Mouse (Mus musculus) heart, postnatal 0 days (tissue): Measurements from ENCODE around the gene Rab13. TPM values are rescaled to one million over a fixed set of nuclear protein-coding genes. Genes with fewer than 3 reads are reported as not detected.
A peak's percentile ranks its signal among the peaks of the same experiment; 100 is the strongest.

Source experiments
- ATAC-seq: fragments of 200-750 bp; cut with Nextera tagmentation; 2 replicates; pipeline ENCODE4 v1.8.0; 2017; ENCODE audit warnings: low read depth, moderate number of reproducible peaks, moderate library complexity; ENCODE audit not compliant: insufficient read depth
- DNase-seq: peaks from one replicate; pipeline ENCODE4 v3.0.0-alpha.2; 2016; ENCODE audit warnings: low spot score
- H3K27ac ChIP-seq: fragments of 300-500 bp; sonication (generic); 2 replicates; pipeline ENCODE4 v1.5.1; 2014; ENCODE audit warnings: low read depth, mild to moderate bottlenecking
- H3K27me3 ChIP-seq: fragments of 300-500 bp; sonication (generic); 2 replicates; pipeline ENCODE4 v1.6.1; 2014; ENCODE audit warnings: low read length, mixed read lengths; ENCODE audit not compliant: control insufficient read depth, insufficient read depth
- H3K36me3 ChIP-seq: fragments of 300-500 bp; sonication (generic); replicated peaks from 2 replicates; pipeline ENCODE4 v1.6.1; 2014; ENCODE audit warnings: low read length, mixed read lengths; ENCODE audit not compliant: control insufficient read depth, insufficient read depth
- H3K4me1 ChIP-seq: fragments of 300-500 bp; sonication (generic); 2 replicates; pipeline ENCODE4 v1.6.1; 2014; ENCODE audit warnings: antibody characterized with exemption; ENCODE audit not compliant: control insufficient read depth, insufficient read depth
- H3K4me2 ChIP-seq: fragments of 300-500 bp; sonication (generic); 2 replicates; pipeline ENCODE4 v1.6.1; 2014; ENCODE audit warnings: low read depth, mild to moderate bottlenecking, low read length, moderate library complexity
- H3K4me3 ChIP-seq: fragments of 300-500 bp; sonication (generic); 2 replicates; pipeline ENCODE4 v1.5.1; 2014; ENCODE audit warnings: low read depth, low read length
- H3K9ac ChIP-seq: fragments of 300-500 bp; sonication (generic); replicated peaks from 2 replicates; pipeline ENCODE4 v1.6.1; 2014; ENCODE audit warnings: low read depth, low read length, mixed read lengths
- H3K9me3 ChIP-seq: fragments of 300-500 bp; sonication (generic); replicated peaks from 2 replicates; pipeline ENCODE4 v1.6.1; 2016; ENCODE audit warnings: low read length; ENCODE audit not compliant: control insufficient read depth
- CTCF ChIP-seq: IDR thresholded peaks from 2 replicates; pipeline ENCODE4 v1.5.1; 2016; ENCODE audit warnings: antibody characterized with exemption, control low read depth, low read depth
- EP300 ChIP-seq: IDR thresholded peaks from 2 replicates; pipeline ENCODE4 v1.6.1; 2016; ENCODE audit warnings: antibody characterized with exemption, low read depth
- WGBS: fragments of 180-500 bp; shearing (Covaris S2); extraction: QIAGEN DNeasy Blood & Tissue Kit; methylation state at CpG from one replicate; pipeline ENCODE4 v1.1.7; 2014; 5-methylcytosine and 5-hydroxymethylcytosine counted together
- polyA plus RNA-seq: library from polyadenylated mRNA; unstranded; fragments of >200 nt; fragmentation: Nextera tagmentation; extraction: Ambion mirVana; gene quantifications from 2 replicates; pipeline ENCODE4 v1.2.1, GENCODE M21; 2015
- total RNA-seq: library from RNA; depleted of rRNA; stranded (reverse); fragments of >200 nt; gene quantifications from 2 replicates; pipeline ENCODE4 v1.2.3, GENCODE M21; 2014; ENCODE audit warnings: low replicate concordance

The Rab13 gene
- total and polyA plus RNA-seq, 2 experiments from 2014 or later: 13.7 to 18.2 TPM

DNA sequence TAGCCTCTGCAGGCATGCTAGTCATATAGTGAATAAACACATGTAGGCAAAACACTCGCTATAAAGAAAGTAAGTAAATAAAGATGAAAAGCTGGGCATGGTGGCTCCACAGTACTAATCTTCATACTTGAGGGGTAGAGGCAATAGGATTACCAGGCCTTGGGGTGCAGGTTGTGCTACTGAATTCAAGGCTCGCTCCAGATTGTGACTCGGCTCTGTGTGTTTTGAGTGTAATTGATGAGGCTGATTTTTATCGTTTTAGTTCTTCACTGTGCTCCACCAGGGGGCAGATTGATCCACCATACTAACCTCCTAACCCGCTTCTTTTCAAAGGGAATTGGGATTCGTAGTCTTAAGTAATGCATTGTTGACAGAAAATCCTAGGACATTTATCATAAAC is 6.6 kb downstream of the Rab13 start:
- 17% methylated on average over 6 of the region's 6 CpGs for WGBS
- peak overlapping the region; percentile 81 for H3K27ac ChIP-seq
- TF ChIP-seq EP300: no peak
- TF ChIP-seq CTCF: peak; percentile 68
- peaks cover 8% of the 10 kb centered on the region; the same call in 1 of the 2 replicates for H3K36me3 ChIP-seq
- peak overlapping the region; percentile 62 for H3K4me3 ChIP-seq
- H3K9me3 ChIP-seq: no peaks in the 10 kb centered on the region
- peak overlapping the region; percentile 77 for H3K9ac ChIP-seq
- H3K4me2 ChIP-seq: peak overlapping the region; percentile 82
- ATAC-seq: peak; percentile 44
- peak; percentile 55 for DNase-seq
- no peaks in the 10 kb centered on the region for H3K27me3 ChIP-seq
- 0 out of 2 replicates have a peak, but pooled peaks cover 4% of the 10 kb centered on the region for H3K4me1 ChIP-seq

DNA sequence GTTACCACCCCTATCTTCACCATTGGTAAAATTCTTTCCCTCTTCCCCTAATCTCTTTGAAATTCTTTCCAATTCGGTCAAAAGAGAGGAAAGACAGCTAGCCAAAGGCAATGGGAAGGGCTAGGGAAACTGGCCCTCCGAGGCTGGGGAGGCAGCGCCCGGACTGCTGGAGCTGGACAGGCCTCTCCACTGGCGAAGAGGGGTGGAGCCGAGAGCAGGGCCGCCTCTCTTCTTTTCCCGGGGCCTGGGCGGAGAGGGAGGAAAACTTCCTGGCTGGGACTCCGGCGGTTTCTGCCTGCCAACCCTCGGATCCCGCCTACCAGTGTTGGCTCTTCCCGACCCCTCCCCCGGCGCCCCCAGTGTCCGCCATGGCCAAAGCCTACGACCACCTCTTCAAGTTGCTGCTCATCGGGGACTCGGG is 7.0 kb downstream of the Rab13 start:
- WGBS: 0% methylated on average over 18 of the region's 20 CpGs
- DNase-seq: peak; percentile 79

DNA sequence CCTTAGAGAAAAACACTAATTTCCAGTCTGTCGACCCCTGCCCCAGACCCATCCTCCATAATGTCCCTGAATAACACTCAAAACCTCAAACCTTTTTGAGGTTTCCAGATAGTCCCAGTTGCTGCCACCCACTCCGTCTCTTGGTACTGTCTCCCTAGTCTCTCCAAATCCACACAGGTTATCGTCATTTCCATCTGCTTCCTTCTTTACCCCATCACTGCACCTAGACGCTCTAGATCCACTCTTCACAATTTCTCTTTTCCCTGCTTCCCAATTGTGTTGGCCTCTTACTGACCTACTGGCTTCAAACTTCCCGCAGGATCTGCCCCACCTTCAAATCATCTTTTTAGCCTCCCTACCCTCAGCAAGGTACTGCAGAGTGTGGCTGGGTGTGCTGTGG is 7.6 kb downstream of the Rab13 start:
- H3K36me3 ChIP-seq: peaks cover 13% of the 10 kb centered on the region; the same call in 1 of the 2 replicates
- WGBS: 16% methylated on average over 5 of the region's 5 CpGs
- no peaks in the 10 kb centered on the region for H3K9me3 ChIP-seq
- peak overlapping the region; percentile 82 for H3K4me2 ChIP-seq
- H3K27me3 ChIP-seq: no peaks in the 10 kb centered on the region
- DNase-seq (no peak), ATAC-seq (no peak)
- peak overlapping the region; percentile 77 for H3K9ac ChIP-seq
- H3K4me3 ChIP-seq: peak overlapping the region; percentile 62
- TF ChIP-seq CTCF (no peak), EP300 (no peak)
- peak overlapping the region; percentile 81 for H3K27ac ChIP-seq
- 0 out of 2 replicates have a peak, but pooled peaks cover 4% of the 10 kb centered on the region for H3K4me1 ChIP-seq

More for the DNA sequence above, 7.0 kb downstream of the Rab13 start:
- Histone ChIP-seq H3K4me1 (0 out of 2 replicates have a peak, but pooled peaks cover 4% of the 10 kb centered on the region), H3K4me2 (peak overlapping the region; percentile 82), H3K9me3 (no peaks in the 10 kb centered on the region), H3K27me3 (no peaks in the 10 kb centered on the region), H3K36me3 (peaks cover 12% of the 10 kb centered on the region; the same call in 1 of the 2 replicates), H3K27ac (peak overlapping the region; percentile 81), H3K9ac (peak overlapping the region; percentile 77), H3K4me3 (peak overlapping the region; percentile 62)
- ATAC-seq: peak; percentile 90
- no peak for TF ChIP-seq EP300
- no peak for TF ChIP-seq CTCF

DNA sequence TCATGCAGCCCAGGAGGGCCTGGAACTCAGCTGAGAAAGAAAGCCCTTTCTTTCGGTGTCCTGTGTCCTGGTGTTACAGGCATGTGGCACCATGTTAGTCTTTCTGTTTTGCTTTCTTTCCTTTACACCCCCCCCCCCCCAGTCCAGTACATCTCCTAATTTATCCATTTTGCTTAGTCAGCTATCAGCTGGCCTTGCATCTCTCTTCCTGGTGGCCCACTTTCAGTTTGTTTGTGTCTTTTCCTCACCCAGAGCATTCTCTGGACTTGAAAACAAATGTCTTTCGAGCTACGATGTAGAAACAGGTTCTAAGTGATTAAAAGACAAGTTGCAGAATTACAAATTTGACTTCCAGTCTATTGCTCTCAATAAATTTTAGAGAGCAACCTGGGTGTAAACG is 9.0 kb downstream of the Rab13 start:
- DNase-seq (no peak), ATAC-seq (no peak)
- no peak overlapping the region for H3K27ac ChIP-seq
- H3K4me1 ChIP-seq: 0 out of 2 replicates have a peak, but pooled peaks cover 4% of the 10 kb centered on the region
- 83% methylated on average over 4 of the region's 4 CpGs for WGBS
- peaks cover 13% of the 10 kb centered on the region; the same call in 1 of the 2 replicates for H3K36me3 ChIP-seq
- no peak overlapping the region for H3K9ac ChIP-seq
- TF ChIP-seq EP300: no peak
- TF ChIP-seq CTCF: no peak
- H3K9me3 ChIP-seq: no peaks in the 10 kb centered on the region
- H3K4me3 ChIP-seq: no peak overlapping the region
- no peak overlapping the region for H3K4me2 ChIP-seq
- no peaks in the 10 kb centered on the region for H3K27me3 ChIP-seq

DNA sequence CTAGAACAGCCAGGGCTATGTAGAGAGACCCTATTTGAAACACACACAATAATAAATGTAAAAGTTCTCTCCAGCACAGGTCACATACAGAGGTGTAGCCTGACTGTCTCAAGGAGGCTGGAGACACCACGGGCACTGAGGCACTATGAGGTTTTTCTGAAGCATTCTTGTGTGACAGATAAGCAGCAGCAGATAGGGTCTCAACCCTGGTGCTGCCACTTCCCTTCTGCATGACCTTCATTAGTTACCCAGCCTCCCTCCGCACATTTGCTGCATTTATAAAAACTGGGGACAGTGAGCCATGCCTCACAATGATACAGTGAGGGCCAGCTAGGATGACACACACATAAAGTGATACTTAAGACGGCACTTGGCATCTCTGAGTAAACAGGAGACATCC is 9.4 kb downstream of the Rab13 start:
- H3K4me1 ChIP-seq: 0 out of 2 replicates have a peak, but pooled peaks cover 4% of the 10 kb centered on the region
- peaks cover 13% of the 10 kb centered on the region; the same call in 1 of the 2 replicates for H3K36me3 ChIP-seq
- H3K27ac ChIP-seq: no peak overlapping the region
- no peaks in the 10 kb centered on the region for H3K9me3 ChIP-seq
- TF ChIP-seq EP300 (no peak), CTCF (no peak)
- H3K4me2 ChIP-seq: no peak overlapping the region
- DNase-seq (no peak), ATAC-seq (no peak)
- no peak overlapping the region for H3K4me3 ChIP-seq
- no peaks in the 10 kb centered on the region for H3K27me3 ChIP-seq
- H3K9ac ChIP-seq: no peak overlapping the region
- 49% methylated on average over 3 of the region's 3 CpGs for WGBS

DNA sequence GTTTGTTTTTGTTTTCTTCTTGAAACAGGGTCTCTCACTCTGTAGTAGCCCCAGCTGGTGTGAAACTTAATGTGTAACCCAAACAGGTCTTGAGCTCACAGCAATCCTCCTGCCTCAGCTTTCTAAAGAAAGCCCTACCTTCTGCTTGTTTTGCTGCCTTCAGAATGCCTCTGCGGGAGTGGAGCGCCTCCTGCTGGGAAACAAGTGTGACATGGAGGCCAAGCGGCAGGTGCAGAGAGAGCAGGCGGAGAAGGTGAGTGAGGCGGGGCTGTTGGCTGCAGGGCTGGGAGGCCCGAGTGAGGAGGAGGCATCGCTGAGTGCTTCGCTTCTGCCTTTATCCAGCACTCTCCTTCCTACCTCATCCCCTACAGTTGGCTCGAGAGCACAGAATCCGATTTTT is 10.8 kb downstream of the Rab13 start:
- no peak overlapping the region for H3K4me2 ChIP-seq
- H3K27ac ChIP-seq: no peak overlapping the region
- no peaks in the 10 kb centered on the region for H3K27me3 ChIP-seq
- no peak overlapping the region for H3K4me3 ChIP-seq
- peaks cover 13% of the 10 kb centered on the region; the same call in 1 of the 2 replicates for H3K36me3 ChIP-seq
- H3K9me3 ChIP-seq: no peaks in the 10 kb centered on the region
- no peak for TF ChIP-seq CTCF
- no peak for TF ChIP-seq EP300
- ATAC-seq (no peak), DNase-seq (no peak)
- no peak overlapping the region for H3K9ac ChIP-seq
- 73% methylated on average over 10 of the region's 10 CpGs for WGBS
- H3K4me1 ChIP-seq: 0 out of 2 replicates have a peak, but pooled peaks cover 4% of the 10 kb centered on the region
